Mouse (Mus musculus) G1E (cell line): ENCODE measurements at regions not wholly inside any gene's neighbourhood (a gene's known extent, or its start where the extent isn't known, plus 50 kb on each side); places are given as distances from the start of the nearest gene placed in this dataset.

Experiments
- CTCF ChIP-seq: IDR thresholded peaks from 2 replicates; pipeline ENCODE4 v1.5.1; 2012; ENCODE audit warnings: low read depth, low read length, inconsistent platforms, mixed read lengths
- GATA1 ChIP-seq: IDR thresholded peaks from 2 replicates; pipeline ENCODE4 v1.6.1; 2012; ENCODE audit warnings: borderline replicate concordance, low read length, inconsistent platforms, mixed read lengths
- GATA2 ChIP-seq: IDR thresholded peaks from 2 replicates; pipeline ENCODE4 v1.6.1; 2012; ENCODE audit warnings: low read depth, low read length, inconsistent platforms, borderline replicate concordance
- POLR2AphosphoS5 ChIP-seq: IDR thresholded peaks from 2 replicates; pipeline ENCODE4 v1.6.1; 2012; ENCODE audit warnings: low read depth, low read length, inconsistent platforms; ENCODE audit not compliant: insufficient replicate concordance
- TAL1 ChIP-seq: conservative IDR thresholded peaks from 2 replicates; pipeline ENCODE4 v1.6.1; 2012; ENCODE audit warnings: low read depth, low read length, inconsistent platforms, mixed read lengths

- TF ChIP-seq TAL1 (no peak), CTCF (no peak), GATA1 (no peak), POLR2AphosphoS5 (no peak), GATA2 (no peak)
These were observed 340.8 kb upstream of the Prkd1 start for GRCm38 (mm10) chr12:50989561-50990325.
